Mouse (Mus musculus): ENCODE results near the gene Tnfrsf1b.

DNA sequence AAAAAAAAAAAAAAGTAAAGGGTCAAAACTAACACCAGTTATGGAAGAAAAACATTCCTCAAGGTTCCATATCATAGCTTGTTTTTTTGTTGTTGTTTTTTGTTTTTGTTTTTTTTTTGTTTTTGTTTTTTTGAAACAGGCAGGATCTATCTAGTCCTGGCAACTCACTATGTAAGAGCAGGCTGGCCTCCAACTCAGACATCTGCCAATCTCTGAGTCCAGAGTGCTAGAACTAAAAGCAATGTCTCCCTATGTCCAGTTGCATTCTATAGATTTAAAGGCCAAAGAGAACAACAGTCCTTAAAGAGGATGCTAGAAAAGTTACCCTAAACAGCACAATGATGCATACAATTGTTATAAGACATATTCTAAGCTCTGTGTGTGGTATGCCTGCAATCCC lies 58.1 kb downstream of the Tnfrsf1b start:
- TF ChIP-seq GATA1 (IDR thresholded peaks at IDR 0.05; ENCODE audit: borderline replicate concordance, low read length) (no peak), FLI1 (IDR thresholded peaks at IDR 0.05; ENCODE audit: low read length) (no peak)
